Comparison of ENCODE assay signal across 9 mouse cellular contexts in genomic region chr7:80660619-80661018, GRCm38 (mm10). TPM values are rescaled to one million over a fixed set of nuclear protein-coding genes. Genes with fewer than 3 reads are reported as not detected.
DNase-seq lines count a peak whose midpoint lies in the region; ATAC-seq and TF ChIP-seq lines count a peak whose summit lies in the region.
"Had no signal": no experiment of that assay in that cellular context is flagged by ENCODE, and none has a peak within 500 bp of the region (broad histone marks: within the 10 kb centered on the region; RNA-seq: fewer than 3 reads in every experiment).

No protein-coding gene starts in this region.

- no peak for TF ChIP-seq POLR2A in limb, embryonic 14.5 days (IDR thresholded peaks at IDR 0.05; ENCODE audit: borderline replicate concordance, extremely low read depth, insufficient read depth, insufficient read length)
- no peak for TF ChIP-seq POLR2A in thymus, adult 2 months (IDR thresholded peaks at IDR 0.05; ENCODE audit: control insufficient read depth, extremely low read depth, insufficient read depth, low read length, poor library complexity)

- no peaks in the 10 kb centered on the region for H3K27me3 ChIP-seq in limb, embryonic 14.5 days (ENCODE audit: control insufficient read depth, insufficient read depth, low read length)
- no peaks in the 10 kb centered on the region for H3K27me3 ChIP-seq in limb, embryonic 10.5 days (ENCODE audit: low read depth, poor library complexity, severe bottlenecking)
- no peaks in the 10 kb centered on the region for H3K27me3 ChIP-seq in midbrain, embryonic 15.5 days (replicated peaks)
- H3K27me3 ChIP-seq in thymus, adult 2 months (ENCODE audit: control insufficient read depth, insufficient read depth, low read length) = no peaks in the 10 kb centered on the region

- H3K9me3 ChIP-seq in limb, embryonic 14.5 days (ENCODE audit: control insufficient read depth, low read length) = no peaks in the 10 kb centered on the region
- no peaks in the 10 kb centered on the region for H3K9me3 ChIP-seq in limb, embryonic 10.5 days (replicated peaks)
- H3K9me3 ChIP-seq in midbrain, embryonic 15.5 days = no peaks in the 10 kb centered on the region
- H3K9me3 ChIP-seq: G1E had no signal

- H3K27ac ChIP-seq in limb, embryonic 14.5 days (replicated peaks; ENCODE audit: low read depth, low read length) = peak overlapping the region; percentile 33; the same call in 1 of the 2 replicates
- no peak overlapping the region for H3K27ac ChIP-seq in limb, embryonic 10.5 days
- H3K27ac ChIP-seq in midbrain, embryonic 15.5 days = peak overlapping the region; percentile 56
- H3K27ac ChIP-seq in thymus, adult 2 months (ENCODE audit: control insufficient read depth, insufficient read depth, low read length) = no peak overlapping the region

- no peak overlapping the region for H3K9ac ChIP-seq in limb, embryonic 14.5 days (ENCODE audit: low read depth, low read length, severe bottlenecking)
- H3K9ac ChIP-seq in midbrain, embryonic 15.5 days = no peak overlapping the region

- ATAC-seq in limb, embryonic 14.5 days (ENCODE audit: low FRiP score, low read depth) = no peak
- ATAC-seq in cerebellum, adult (ENCODE audit: insufficient number of reproducible peaks, low FRiP score, low TSS enrichment) = peak; percentile 89
- peak; percentile 88 for ATAC-seq in midbrain, embryonic 15.5 days (replicated peaks)

- DNase-seq in limb, embryonic 14.5 days (ENCODE audit: low spot score) = peak; percentile 29
- no peak for DNase-seq in limb, embryonic 10.5 days (ENCODE audit: low spot score)
- DNase-seq in gastrocnemius, postnatal 14 days = peak; percentile 83
- peak; percentile 58 for DNase-seq in layer of hippocampus, adult 9-10 months (ENCODE audit: low spot score)
- DNase-seq in thymus, adult 2 months = no peak
- no peak for DNase-seq in embryo, embryonic 11 days

- intact Hi-C loops in gastrocnemius, postnatal 14 days (cut with DNase I; ENCODE audit: low total_unique reads) = no loop called here

- WGBS in limb, embryonic 14.5 days = 79% methylated on average over 4 of the region's 4 CpGs
- WGBS in limb, embryonic 10.5 days = 83% methylated on average over 4 of the region's 4 CpGs
- whole genome bisulfite sequencing in midbrain, embryonic 15.5 days = 65% methylated on average over 4 of the region's 4 CpGs
- 93% methylated on average over 4 of the region's 4 CpGs for WGBS in thymus, adult 2 months

- no peak overlapping the region for H3K4me2 ChIP-seq in limb, embryonic 14.5 days (replicated peaks; ENCODE audit: low read depth, low read length, severe bottlenecking)
- H3K4me2 ChIP-seq in midbrain, embryonic 15.5 days = no peak overlapping the region

- H3K4me1 ChIP-seq in limb, embryonic 14.5 days (ENCODE audit: control insufficient read depth, insufficient read depth, low read length) = peaks cover 26% of the 10 kb centered on the region
- H3K4me1 ChIP-seq in limb, embryonic 10.5 days = peaks cover 6% of the 10 kb centered on the region
- peaks cover 6% of the 10 kb centered on the region for H3K4me1 ChIP-seq in midbrain, embryonic 15.5 days
- peaks cover 10% of the 10 kb centered on the region for H3K4me1 ChIP-seq in thymus, adult 2 months (replicated peaks; ENCODE audit: control insufficient read depth, insufficient read depth, low read length)

- H3K36me3 ChIP-seq in limb, embryonic 14.5 days (ENCODE audit: control insufficient read depth, insufficient read depth, low read length) = peaks cover 3% of the 10 kb centered on the region; the same call in 1 of the 2 replicates
- no peaks in the 10 kb centered on the region for H3K36me3 ChIP-seq in limb, embryonic 10.5 days
- H3K36me3 ChIP-seq in midbrain, embryonic 15.5 days (replicated peaks) = no peaks in the 10 kb centered on the region
- H3K36me3 ChIP-seq in thymus, adult 2 months (ENCODE audit: control insufficient read depth, insufficient read depth, low read length) = no peaks in the 10 kb centered on the region

- no peak for TF ChIP-seq CTCF in thymus, adult 2 months (IDR thresholded peaks at IDR 0.05; ENCODE audit: borderline replicate concordance, control insufficient read depth, extremely low read depth, insufficient read depth, low read length, poor library complexity)

- no peak overlapping the region for H3K4me3 ChIP-seq in limb, embryonic 14.5 days (replicated peaks; ENCODE audit: low read length)
- H3K4me3 ChIP-seq in limb, embryonic 10.5 days = no peak overlapping the region
- no peak overlapping the region for H3K4me3 ChIP-seq in midbrain, embryonic 15.5 days
- H3K4me3 ChIP-seq in thymus, adult 2 months (ENCODE audit: control insufficient read depth, insufficient read depth, low read length) = no peak overlapping the region

RNA-seq across cellular contexts. Expression of gene Crtc3, which starts 28.1 kb away (rescaled TPM):
- 18.6 and 24.4 TPM in 2 replicates for polyA plus RNA-seq in limb, embryonic 14.5 days (2012; rRNA removed)
- polyA plus RNA-seq in limb, embryonic 14.5 days (2014; fragmentation: Nextera tagmentation; extraction: Ambion mirVana) = 26.4 and 29.9 TPM in 2 replicates
- polyA plus RNA-seq in limb, embryonic 10.5 days (2016; fragmentation: Nextera tagmentation; extraction: Ambion mirVana) = 13.4 and 16.0 TPM in 2 replicates
- 10 to 100 TPM; 14.7 to 15.3 TPM for total RNA-seq in gastrocnemius, postnatal 14 days (2021)
- polyA plus RNA-seq in midbrain, embryonic 15.5 days (2015; fragmentation: Nextera tagmentation; extraction: Ambion mirVana) = 15.6 and 15.7 TPM in 2 replicates
- polyA plus RNA-seq in thymus, adult 2 months (2012; rRNA removed) = 40.3 and 43.6 TPM in 2 replicates

Comparison
In these comparisons a context has a peak if more than half of its experiments do, and no peak if none do; other contexts are left out.
1. DNase-seq: peak in limb, embryonic 14.5 days (single experiment), gastrocnemius, postnatal 14 days (single experiment) and layer of hippocampus, adult 9-10 months (single experiment); none in limb, embryonic 10.5 days (single experiment), thymus, adult 2 months (single experiment) and embryo, embryonic 11 days (single experiment).
2. H3K27ac ChIP-seq: peak in limb, embryonic 14.5 days (single experiment) and midbrain, embryonic 15.5 days (single experiment); none in limb, embryonic 10.5 days (single experiment) and thymus, adult 2 months (single experiment).